Mouse (Mus musculus): ENCODE data around the gene Ms4a4a.
A peak's percentile ranks its signal among the peaks of the same experiment; 100 is the strongest.
"Not testable (repeated sequence)": the region's sequence is repeated elsewhere in the genome, so short reads cannot be mapped to it uniquely, and the experiment has no call there.

Gene Ms4a4a

GRCm38 (mm10) chr19:11375273-11375672, at the start of gene Ms4a4a:
Gene Ms4a4a (plus strand): TSS chr19:11375523.
- no peak for DNase-seq (ENCODE audit: low spot score in 2 of 2)

- no peak for DNase-seq (ENCODE audit: low spot score in 2 of 2)
These were observed 39.4 kb upstream of the Ms4a4a start, which contains the start of gene Ms4a7 for GRCm38 (mm10) chr19:11335932-11336331. Gene Ms4a7 (minus strand): TSS chr19:11336146.

- no peak for DNase-seq (ENCODE audit: low spot score in 2 of 2)
These were observed 32.2 kb upstream of the Ms4a4a start for GRCm38 (mm10) chr19:11343147-11343546.

- DNase-seq (ENCODE audit: low spot score in 2 of 2): no peak
These were observed 31.3 kb upstream of the Ms4a4a start for GRCm38 (mm10) chr19:11343992-11344391.

DNA sequence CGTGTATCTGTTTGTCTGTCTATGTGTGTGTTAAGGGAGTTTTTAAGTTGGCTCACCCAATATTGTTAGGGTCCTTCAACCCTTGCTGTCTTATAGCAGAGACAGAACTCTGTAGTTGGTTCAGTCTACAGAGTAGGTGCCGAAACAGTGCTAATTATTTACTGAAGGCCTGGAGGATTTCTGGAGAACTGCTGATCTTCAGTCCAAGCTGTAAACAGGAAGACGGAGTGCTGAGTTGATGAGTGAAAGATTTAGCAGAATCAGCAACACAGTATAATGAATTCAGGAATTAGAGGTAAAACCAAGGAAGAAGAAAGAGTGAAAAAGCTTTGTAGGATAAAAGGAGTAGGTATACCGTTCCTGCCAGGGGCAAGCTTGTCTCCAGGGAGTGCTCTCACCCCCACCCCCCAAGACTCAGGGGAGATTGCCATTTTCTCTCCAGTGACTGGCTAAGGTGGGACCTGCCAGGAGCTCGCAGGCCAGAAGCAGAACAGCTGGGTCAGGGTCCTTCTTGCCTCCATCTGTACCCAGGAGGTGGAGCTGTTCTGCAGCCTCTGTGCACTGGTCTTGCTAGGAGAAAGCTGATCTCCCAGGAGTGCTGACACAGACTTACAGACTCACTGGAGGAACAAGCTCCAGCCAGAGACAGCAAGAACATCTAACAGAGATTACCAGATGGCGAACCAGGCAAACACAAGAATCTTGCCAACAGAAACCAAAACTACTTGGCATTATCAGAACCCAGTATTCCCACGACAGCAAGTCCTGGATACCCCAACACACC, 25.4 kb upstream of the Ms4a4a start:
- peak in 1 of 2 experiments; percentile 4 for DNase-seq (ENCODE audit: low spot score in 2 of 2)

- DNase-seq (ENCODE audit: low spot score in 2 of 2): no peak
These were observed 23.4 kb upstream of the Ms4a4a start for GRCm38 (mm10) chr19:11351878-11352277.

DNA sequence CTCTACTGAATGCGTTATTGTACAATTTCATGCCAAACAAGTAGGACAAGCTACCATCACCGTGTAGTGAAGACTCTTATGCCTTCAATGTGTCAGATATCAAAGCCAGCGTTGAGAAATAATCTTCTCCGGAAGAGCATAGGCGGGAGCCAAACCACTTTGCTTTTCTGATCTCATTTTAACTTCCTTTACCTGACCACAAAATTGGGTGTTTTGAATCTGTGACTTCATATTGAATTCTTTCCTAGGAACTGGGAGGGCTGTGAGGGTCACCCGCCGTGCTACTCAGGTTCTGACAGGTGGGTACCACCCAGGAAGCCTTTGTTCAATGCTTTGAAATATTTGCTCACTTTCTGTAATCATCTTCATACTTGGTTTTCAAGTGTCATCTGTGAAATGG, 19.6 kb upstream of the Ms4a4a start:
- no peak for DNase-seq (ENCODE audit: low spot score in 2 of 2)

DNA sequence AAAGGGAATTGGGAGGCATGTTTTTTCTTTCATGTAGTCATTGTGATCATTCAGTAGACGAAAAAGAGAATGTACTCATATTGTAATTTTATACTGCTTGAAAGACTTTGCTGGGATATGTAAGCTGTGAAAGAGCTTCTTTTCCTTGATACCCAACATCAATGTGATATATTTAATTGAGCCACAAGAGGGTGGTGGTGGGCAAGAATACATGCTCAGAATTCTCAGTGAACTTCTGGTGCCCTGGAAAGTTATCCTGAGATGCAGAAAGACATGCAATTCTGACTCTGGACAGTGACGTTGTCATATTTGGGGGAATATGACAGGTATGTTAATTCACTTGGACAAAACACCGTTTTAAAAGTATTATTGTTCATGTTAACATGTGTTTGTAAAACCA, 15.2 kb upstream of the Ms4a4a start:
- DNase-seq (ENCODE audit: low spot score in 2 of 2): no peak

DNA sequence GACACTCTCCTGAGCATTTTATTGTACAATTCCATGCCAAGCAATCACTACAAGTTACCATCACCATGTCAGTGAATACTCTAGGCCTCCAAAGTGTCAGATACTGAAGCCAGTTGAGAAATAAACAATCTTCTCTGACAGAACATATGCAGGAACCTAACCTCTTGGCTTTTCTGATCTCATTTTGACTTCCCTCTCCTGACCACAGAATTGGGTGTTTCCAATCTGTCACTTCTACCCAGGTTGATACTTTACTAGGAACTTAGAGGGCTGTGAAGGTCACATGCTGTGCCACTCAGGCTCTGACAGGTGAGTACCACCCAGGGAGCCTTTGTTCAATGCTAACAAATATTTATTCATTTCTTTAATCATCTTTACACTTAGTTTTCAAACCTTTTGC, 13.3 kb upstream of the Ms4a4a start:
- no peak for DNase-seq (ENCODE audit: low spot score in 2 of 2)

GRCm38 (mm10) chr19:11368310-11368709, 7.0 kb upstream of the Ms4a4a start:
- DNase-seq (ENCODE audit: low spot score in 2 of 2): no peak

GRCm38 (mm10) chr19:11371181-11371580, 4.1 kb upstream of the Ms4a4a start:
- DNase-seq (ENCODE audit: low spot score in 2 of 2): no peak

GRCm38 (mm10) chr19:11376399-11376798, 1.1 kb downstream of the Ms4a4a start:
- no peak for DNase-seq (ENCODE audit: low spot score in 2 of 2)

DNA sequence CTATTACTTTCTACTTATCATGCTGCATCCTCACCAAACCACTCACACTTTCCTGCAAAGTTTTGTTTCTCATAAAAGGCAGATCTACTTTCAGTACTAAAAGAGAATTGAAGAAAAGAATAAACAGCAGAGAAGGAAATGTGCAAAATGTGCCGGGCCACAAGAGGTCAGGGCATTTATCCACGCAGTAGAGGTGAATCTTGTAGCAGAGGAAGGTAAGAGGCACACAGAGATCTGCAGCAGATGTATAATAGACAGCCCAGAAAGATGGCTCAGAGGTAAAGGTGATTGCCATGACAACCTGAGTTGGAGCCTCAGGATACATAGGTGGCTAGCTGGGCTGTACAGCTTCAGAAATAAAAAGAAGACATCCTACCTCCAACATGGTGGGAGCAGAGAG, 11.8 kb downstream of the Ms4a4a start:
- no peak for DNase-seq (ENCODE audit: low spot score in 2 of 2)

GRCm38 (mm10) chr19:11387685-11388084, 12.4 kb downstream of the Ms4a4a start:
- DNase-seq (ENCODE audit: low spot score in 2 of 2): no peak

GRCm38 (mm10) chr19:11388949-11389348, 13.6 kb downstream of the Ms4a4a start:
- DNase-seq (ENCODE audit: low spot score in 2 of 2): no peak

DNA sequence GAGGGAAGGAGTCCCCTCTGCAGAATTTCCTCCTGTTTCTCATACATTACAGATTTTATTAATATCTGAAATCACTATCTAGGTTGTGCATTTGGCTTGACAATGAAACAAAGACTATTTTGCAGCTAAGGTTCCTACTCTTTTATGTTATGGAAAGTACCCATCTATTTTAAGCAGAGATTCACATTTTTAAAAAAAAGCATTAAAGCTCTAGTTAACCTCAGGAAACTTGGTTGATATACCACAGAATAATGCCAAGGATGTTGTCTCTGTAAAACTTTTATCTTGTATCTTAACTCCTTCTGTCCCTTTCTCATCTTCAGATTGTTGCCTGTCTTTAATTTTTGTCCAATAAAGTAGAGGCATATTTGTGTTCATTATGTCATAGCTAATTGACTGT, 20.4 kb downstream of the Ms4a4a start:
- no peak for DNase-seq (ENCODE audit: low spot score in 2 of 2)

DNA sequence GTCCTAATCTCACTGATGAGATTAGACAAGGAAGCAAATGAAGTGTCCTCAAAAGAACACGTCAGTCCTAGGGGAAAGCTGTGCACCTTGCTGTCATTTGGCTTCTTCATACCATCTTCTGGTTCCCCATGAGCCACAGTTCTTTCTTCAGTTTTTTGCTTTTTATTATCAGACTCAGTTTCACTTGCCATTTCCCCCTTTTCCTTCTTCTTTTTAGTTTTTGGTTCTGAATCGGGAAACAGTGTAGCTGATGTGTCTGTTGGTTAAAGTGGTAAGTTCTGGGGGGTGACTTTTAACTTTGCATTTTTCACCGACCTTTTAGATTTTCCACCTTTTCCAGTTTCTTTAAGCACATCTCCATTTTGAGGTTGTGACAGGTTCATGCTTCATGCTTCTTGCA, 29.2 kb downstream of the Ms4a4a start, which contains the start of gene Ms4a4c:
Gene Ms4a4c, plus strand, starts transcription at position 244 of the 400 bp plus-strand sequence.
- no peak for DNase-seq (ENCODE audit: low spot score in 2 of 2)

- DNase-seq (ENCODE audit: low spot score in 2 of 2): no peak
These were observed 32.1 kb downstream of the Ms4a4a start for GRCm38 (mm10) chr19:11407428-11407827.

DNA sequence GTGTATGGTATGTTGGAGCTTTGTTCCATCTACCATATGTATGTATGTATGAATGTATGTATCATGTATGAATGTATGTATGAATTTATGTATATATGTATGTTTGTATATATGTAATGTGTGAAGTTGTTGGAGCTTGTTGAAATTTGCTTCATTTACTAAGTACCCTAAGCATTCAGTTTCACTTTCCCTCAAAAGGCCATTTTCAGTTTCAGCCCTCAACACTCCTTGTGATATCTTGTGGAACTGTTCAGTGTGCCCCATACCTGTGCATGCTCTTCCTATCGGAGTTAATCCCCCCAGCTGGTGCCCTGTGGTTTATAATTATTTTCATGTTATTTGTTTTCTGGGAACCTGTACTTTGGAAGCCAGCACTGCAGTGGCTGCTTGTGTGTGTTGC, 33.3 kb downstream of the Ms4a4a start:
- DNase-seq (ENCODE audit: low spot score in 2 of 2): no peak

GRCm38 (mm10) chr19:11411640-11412039, 36.3 kb downstream of the Ms4a4a start:
- DNase-seq (ENCODE audit: low spot score in 2 of 2): no peak

GRCm38 (mm10) chr19:11414084-11414483, 38.8 kb downstream of the Ms4a4a start:
- DNase-seq (ENCODE audit: low spot score in 2 of 2): no peak

DNA sequence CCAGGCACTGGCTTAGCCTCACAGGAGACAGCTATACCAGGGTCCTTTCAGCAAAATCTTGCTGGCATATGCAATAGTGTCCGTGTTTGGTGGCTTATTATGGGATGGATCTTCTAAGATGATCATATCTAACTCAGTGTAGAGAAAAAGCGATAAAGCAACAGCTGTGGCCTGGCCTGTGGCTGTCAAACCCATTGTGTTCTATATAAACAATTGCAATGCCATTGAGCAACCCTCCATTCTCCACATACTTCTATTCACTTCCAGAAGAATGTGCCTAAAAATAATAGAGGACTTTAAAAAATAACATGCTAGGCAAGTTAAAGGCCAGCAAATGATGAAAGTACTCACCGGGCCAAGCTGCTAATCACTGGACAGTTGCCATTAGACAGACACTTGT, 40.3 kb downstream of the Ms4a4a start:
- no peak for DNase-seq (ENCODE audit: low spot score in 2 of 2)

DNA sequence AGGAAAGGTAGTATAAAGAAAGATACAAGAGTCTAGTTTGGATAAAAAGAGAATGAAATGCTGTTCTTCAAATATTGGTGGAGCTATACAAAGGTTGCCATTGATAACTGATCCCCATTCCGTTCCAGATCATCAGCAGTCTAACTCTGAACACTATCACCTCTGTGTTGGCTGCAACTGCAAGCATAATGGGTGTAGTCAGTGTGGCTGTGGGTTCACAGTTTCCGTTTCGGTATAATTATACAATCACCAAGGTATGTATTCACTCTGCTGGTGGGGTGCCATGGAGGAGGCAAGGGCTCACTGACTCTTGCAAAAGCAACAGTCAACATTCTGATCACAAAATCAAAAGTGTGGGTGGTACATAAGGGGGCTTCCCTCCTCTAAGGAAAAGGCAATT, 43.5 kb downstream of the Ms4a4a start:
- not testable (repeated sequence) for DNase-seq (ENCODE audit: low spot score in 2 of 2)

DNA sequence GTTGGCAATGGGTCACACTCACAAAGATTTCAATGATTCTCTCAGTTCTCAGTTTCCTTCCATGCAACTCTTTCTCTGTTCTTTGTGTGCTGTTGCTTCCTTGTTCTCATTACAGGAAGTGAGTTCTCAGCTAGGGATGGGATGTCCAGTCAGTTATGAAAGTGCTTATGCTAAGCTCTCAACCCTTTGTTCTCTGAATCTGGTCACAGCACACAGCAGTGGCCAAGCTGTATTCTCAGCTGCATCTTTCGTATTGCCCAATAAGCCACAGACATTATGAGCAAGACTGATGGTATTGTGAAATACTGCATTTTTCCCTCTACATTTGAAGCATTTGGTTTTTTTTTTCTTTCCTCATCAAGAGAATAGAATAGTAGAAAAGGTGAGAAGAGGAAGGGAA, 55.9 kb downstream of the Ms4a4a start:
- not testable (repeated sequence) for DNase-seq (ENCODE audit: low spot score in 2 of 2)
